Mouse (Mus musculus) forebrain, embryonic 13.5 days (tissue): Measurements from ENCODE around the gene Mmachc. TPM values are rescaled to one million over a fixed set of nuclear protein-coding genes. Genes with fewer than 3 reads are reported as not detected.
"Not testable (repeated sequence)": the region's sequence is repeated elsewhere in the genome, so short reads cannot be mapped to it uniquely, and the experiment has no call there.

ENCODE experiments used
- ATAC-seq: fragments of 200-750 bp; cut with Nextera tagmentation; 2 replicates; pipeline ENCODE4 v1.8.0; 2017
- H3K27ac ChIP-seq: fragments of 300-500 bp; sonication (generic); 2 replicates; pipeline ENCODE4 v1.5.1; 2015; ENCODE audit warnings: inconsistent platforms, mild to moderate bottlenecking, moderate library complexity
- H3K27me3 ChIP-seq: fragments of 300-500 bp; sonication (generic); 2 replicates; pipeline ENCODE4 v1.6.1; 2015; ENCODE audit warnings: mild to moderate bottlenecking, inconsistent platforms
- H3K36me3 ChIP-seq: fragments of 300-500 bp; sonication (generic); 2 replicates; pipeline ENCODE4 v1.6.1; 2015; ENCODE audit warnings: mild to moderate bottlenecking, inconsistent platforms; ENCODE audit not compliant: poor library complexity, severe bottlenecking
- H3K4me1 ChIP-seq: fragments of 300-500 bp; sonication (generic); 2 replicates; pipeline ENCODE4 v1.6.1; 2015; ENCODE audit warnings: inconsistent platforms
- H3K4me2 ChIP-seq: fragments of 300-500 bp; sonication (generic); 2 replicates; pipeline ENCODE4 v1.6.1; 2015; ENCODE audit warnings: inconsistent platforms, mild to moderate bottlenecking, moderate library complexity
- H3K4me3 ChIP-seq: fragments of 300-500 bp; sonication (generic); 2 replicates; pipeline ENCODE4 v1.5.1; 2015; ENCODE audit warnings: mild to moderate bottlenecking, inconsistent platforms
- H3K9ac ChIP-seq: fragments of 300-500 bp; sonication (generic); 2 replicates; pipeline ENCODE4 v1.6.1; 2015; ENCODE audit warnings: mild to moderate bottlenecking, inconsistent platforms
- H3K9me3 ChIP-seq: fragments of 300-500 bp; sonication (generic); replicated peaks from 2 replicates; pipeline ENCODE4 v1.6.1; 2016; ENCODE audit warnings: inconsistent platforms
- WGBS: fragments of 180-500 bp; shearing (Covaris S2); methylation state at CpG from one replicate; pipeline ENCODE4 v1.1.7; 2015; 5-methylcytosine and 5-hydroxymethylcytosine counted together
- polyA plus RNA-seq: library from polyadenylated mRNA; unstranded; fragments of >200 nt; fragmentation: Nextera tagmentation; extraction: Ambion mirVana; gene quantifications from 2 replicates; pipeline ENCODE4 v1.2.1, GENCODE M21; 2015

The Mmachc gene
- polyA plus RNA-seq, 1 experiment from 2014 or later, result 31.4 TPM

- Histone ChIP-seq H3K4me3 (no peak overlapping the region), H3K4me1 (no peaks in the 10 kb centered on the region), H3K27ac (no peak overlapping the region), H3K27me3 (no peaks in the 10 kb centered on the region), H3K9me3 (no peaks in the 10 kb centered on the region), H3K9ac (no peak overlapping the region), H3K36me3 (no peaks in the 10 kb centered on the region), H3K4me2 (no peak overlapping the region)
- WGBS, result 97% methylated on average over 1 of the region's 1 CpGs
- ATAC-seq, result no peak
Measured at GRCm38 (mm10) chr4:116661998-116662397, 46.2 kb downstream of the Mmachc start.

- no peak for ATAC-seq
- H3K4me3 ChIP-seq, result no peak overlapping the region
- H3K4me2 ChIP-seq, result no peak overlapping the region
- no peak overlapping the region; the same call in 1 of the 2 replicates for H3K9ac ChIP-seq
- 79% methylated on average over 6 of the region's 6 CpGs for WGBS
- no peaks in the 10 kb centered on the region for H3K27me3 ChIP-seq
- H3K4me1 ChIP-seq, result no peaks in the 10 kb centered on the region
- no peak overlapping the region for H3K27ac ChIP-seq
- H3K36me3 ChIP-seq, result no peaks in the 10 kb centered on the region
- H3K9me3 ChIP-seq, result no peaks in the 10 kb centered on the region
Measured at GRCm38 (mm10) chr4:116660829-116661228, 47.4 kb downstream of the Mmachc start.

- not testable (repeated sequence) for H3K27ac ChIP-seq, H3K9me3 ChIP-seq, H3K4me2 ChIP-seq, H3K27me3 ChIP-seq, H3K4me1 ChIP-seq, H3K4me3 ChIP-seq, ATAC-seq, H3K9ac ChIP-seq, H3K36me3 ChIP-seq
- whole genome bisulfite sequencing, result 89% methylated on average over 6 of the region's 6 CpGs
Measured at GRCm38 (mm10) chr4:116659916-116660315, 48.3 kb downstream of the Mmachc start.

- ATAC-seq, result no peak
- no peak overlapping the region for H3K27ac ChIP-seq
Measured at GRCm38 (mm10) chr4:116659474-116659873, 48.7 kb downstream of the Mmachc start.

GRCm38 (mm10) chr4:116657971-116658370 is 50.2 kb downstream of the Mmachc start:
- 46% methylated on average over 3 of the region's 3 CpGs for WGBS
- H3K9me3 ChIP-seq, result no peaks in the 10 kb centered on the region

More at GRCm38 (mm10) chr4:116659474-116659873, 48.7 kb downstream of the Mmachc start:
- no peaks in the 10 kb centered on the region for H3K36me3 ChIP-seq
- no peak overlapping the region for H3K4me3 ChIP-seq
- no peak overlapping the region for H3K4me2 ChIP-seq
- no peak overlapping the region for H3K9ac ChIP-seq
- H3K4me1 ChIP-seq, result no peaks in the 10 kb centered on the region
- H3K9me3 ChIP-seq, result no peaks in the 10 kb centered on the region
- no peaks in the 10 kb centered on the region for H3K27me3 ChIP-seq
- WGBS, result 59% methylated on average over 2 of the region's 2 CpGs

GRCm38 (mm10) chr4:116655658-116656057 is 52.5 kb downstream of the Mmachc start:
- Histone ChIP-seq H3K9ac (no peak overlapping the region), H3K4me3 (no peak overlapping the region), H3K4me1 (0 out of 2 replicates have a peak, but pooled peaks cover 5% of the 10 kb centered on the region), H3K27me3 (no peaks in the 10 kb centered on the region), H3K9me3 (no peaks in the 10 kb centered on the region), H3K27ac (no peak overlapping the region), H3K36me3 (no peaks in the 10 kb centered on the region), H3K4me2 (no peak overlapping the region)
- ATAC-seq, result no peak
- 78% methylated on average over 3 of the region's 3 CpGs for WGBS

More at GRCm38 (mm10) chr4:116657971-116658370, 50.2 kb downstream of the Mmachc start:
- Histone ChIP-seq H3K4me2 (no peak overlapping the region), H3K27ac (no peak overlapping the region), H3K4me1 (no peaks in the 10 kb centered on the region), H3K4me3 (no peak overlapping the region), H3K27me3 (no peaks in the 10 kb centered on the region), H3K36me3 (no peaks in the 10 kb centered on the region), H3K9ac (no peak overlapping the region)
- ATAC-seq, result no peak

GRCm38 (mm10) chr4:116655100-116655499 is 53.1 kb downstream of the Mmachc start:
- Histone ChIP-seq H3K36me3 (no peaks in the 10 kb centered on the region), H3K9ac (no peak overlapping the region), H3K4me1 (peaks cover 10% of the 10 kb centered on the region), H3K4me3 (no peak overlapping the region), H3K27ac (no peak overlapping the region), H3K4me2 (no peak overlapping the region), H3K27me3 (no peaks in the 10 kb centered on the region), H3K9me3 (no peaks in the 10 kb centered on the region)
- no peak for ATAC-seq
- WGBS, result 75% methylated on average over 2 of the region's 2 CpGs

- Histone ChIP-seq H3K27me3 (no peaks in the 10 kb centered on the region), H3K9ac (no peak overlapping the region), H3K36me3 (0 out of 2 replicates have a peak, but pooled peaks cover 9% of the 10 kb centered on the region), H3K4me3 (no peak overlapping the region), H3K9me3 (no peaks in the 10 kb centered on the region), H3K27ac (no peak overlapping the region), H3K4me2 (no peak overlapping the region), H3K4me1 (peaks cover 27% of the 10 kb centered on the region)
- WGBS, result 89% methylated on average over 6 of the region's 6 CpGs
- ATAC-seq, result no peak
Measured at GRCm38 (mm10) chr4:116653228-116653627, 55.0 kb downstream of the Mmachc start.

Other genes starting within 250 kb of the Mmachc start
- 29.8 and 32.4 TPM in 2 replicates for gene Mast2, start 244.2 kb downstream of the Mmachc start, polyA plus RNA-seq
- gene Ipp, start 200.9 kb downstream of the Mmachc start, polyA plus RNA-seq, result 19.8 and 21.0 TPM in 2 replicates
- gene Tmem69, start 152.5 kb downstream of the Mmachc start, polyA plus RNA-seq, result 24.5 and 26.7 TPM in 2 replicates
- gene Gpbp1l1, start 150.7 kb downstream of the Mmachc start, polyA plus RNA-seq, result 24.5 and 25.3 TPM in 2 replicates
- gene Ccdc17, start 111.8 kb downstream of the Mmachc start, polyA plus RNA-seq, result 2.9 and 4.5 TPM in 2 replicates
- gene Nasp, start 80.5 kb downstream of the Mmachc start, polyA plus RNA-seq, result 201 and 217 TPM in 2 replicates
- gene Akr1a1, start 56.7 kb downstream of the Mmachc start, polyA plus RNA-seq, result 657 and 694 TPM in 2 replicates
- 809 and 818 TPM in 2 replicates for gene Prdx1, start 22.9 kb downstream of the Mmachc start, polyA plus RNA-seq
- gene Ccdc163, start 103 bp upstream of the Mmachc start, polyA plus RNA-seq, result 26.1 and 27.0 TPM in 2 replicates
- gene Tesk2, start 12.5 kb upstream of the Mmachc start, polyA plus RNA-seq, result 5.3 and 5.8 TPM in 2 replicates
- 31.7 and 32.6 TPM in 2 replicates for gene Toe1, start 99.2 kb upstream of the Mmachc start, polyA plus RNA-seq
- gene Mutyh, start 99.3 kb upstream of the Mmachc start, polyA plus RNA-seq, result 14.8 and 16.6 TPM in 2 replicates
- gene Hpdl, start 113.3 kb upstream of the Mmachc start, polyA plus RNA-seq, result 0.85 and 0.94 TPM in 2 replicates
- gene Zswim5, start 169.0 kb upstream of the Mmachc start, polyA plus RNA-seq, result 12.8 TPM in 2 replicates